Mouse (Mus musculus) E14TG2a.4 (cell line): ENCODE measurements at regions not wholly inside any gene's neighbourhood (a gene's known extent, or its start where the extent isn't known, plus 50 kb on each side); places are given as distances from the start of the nearest gene placed in this dataset.

Experiments used
- CTCF ChIP-seq: conservative IDR thresholded peaks from 2 replicates; pipeline ENCODE4 v1.5.1; 2014; ENCODE audit warnings: low read length
- NANOG ChIP-seq: IDR thresholded peaks from 2 replicates; pipeline ENCODE4 v1.6.1; 2014; ENCODE audit warnings: borderline replicate concordance, low read length, mixed read lengths
- POU5F1 ChIP-seq: IDR thresholded peaks from 2 replicates; pipeline ENCODE4 v1.6.1; 2014; ENCODE audit warnings: low read length, borderline replicate concordance

GRCm38 (mm10) chr3:17834706-17835105, 113.5 kb upstream of the Cypt12 start:
- peak; percentile 90 for TF ChIP-seq CTCF
- TF ChIP-seq POU5F1 = no peak
- no peak for TF ChIP-seq NANOG
